Mouse (Mus musculus) bone marrow macrophage, adult 2 months (primary cell): Measurements from ENCODE around the gene Rimklb. TPM values are rescaled to one million over a fixed set of nuclear protein-coding genes. Genes with fewer than 3 reads are reported as not detected.
"Not testable (repeated sequence)": the region's sequence is repeated elsewhere in the genome, so short reads cannot be mapped to it uniquely, and the experiment has no call there.

Experiments
- H3K27ac ChIP-seq: 2 replicates; pipeline ENCODE4 v1.5.1; 2012; ENCODE audit warnings: low read depth, low read length; ENCODE audit not compliant: insufficient read depth
- H3K4me1 ChIP-seq: 2 replicates; pipeline ENCODE4 v1.6.1; 2012; ENCODE audit warnings: low read length; ENCODE audit not compliant: control insufficient read depth, insufficient read depth
- H3K4me3 ChIP-seq: 2 replicates; pipeline ENCODE4 v1.5.1; 2012; ENCODE audit warnings: mild to moderate bottlenecking, low read length, moderate library complexity; ENCODE audit not compliant: insufficient read depth
- CTCF ChIP-seq: IDR thresholded peaks from 2 replicates; pipeline ENCODE4 v1.5.1; 2012; ENCODE audit warnings: low read depth, mild to moderate bottlenecking, low read length, moderate library complexity
- POLR2A ChIP-seq: IDR thresholded peaks from 2 replicates; pipeline ENCODE4 v1.6.1; 2012; ENCODE audit warnings: mild to moderate bottlenecking, low read depth, low read length, borderline replicate concordance
- polyA plus RNA-seq: library from polyadenylated mRNA; stranded (reverse); fragments of >200 nt; gene quantifications from 2 replicates; pipeline ENCODE4 v1.2.4, GENCODE M21; 2012; ENCODE audit not compliant: missing spikeins, insufficient read depth, insufficient read length

Rimklb gene
- polyA plus RNA-seq, 1 experiment: not detected

DNA sequence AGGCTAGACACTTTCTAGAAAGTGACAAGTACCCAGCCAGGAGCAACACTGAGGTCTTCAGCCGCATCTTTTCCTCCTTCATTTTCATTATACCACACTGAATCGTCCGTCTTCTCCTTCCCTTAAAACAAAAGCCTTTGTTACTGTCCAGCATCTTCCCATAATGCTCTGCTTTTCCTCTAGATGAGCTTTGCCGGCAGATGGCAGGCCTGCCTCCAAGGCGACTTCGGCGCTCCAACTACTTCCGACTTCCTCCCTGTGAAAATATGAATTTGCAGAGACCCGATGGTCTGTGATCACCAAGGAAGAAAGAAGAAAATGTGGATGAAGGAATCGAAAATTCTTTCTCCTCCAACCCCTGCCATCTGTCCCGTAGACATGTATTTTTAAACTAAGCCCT lies 29.6 kb upstream of the Rimklb start:
- Histone ChIP-seq H3K4me1 (0 out of 2 replicates have a peak, but pooled peaks cover 3% of the 10 kb centered on the region), H3K27ac (no peak overlapping the region), H3K4me3 (no peak overlapping the region)
- TF ChIP-seq CTCF: no peak
- TF ChIP-seq POLR2A: no peak

- Histone ChIP-seq H3K4me3 (no peak overlapping the region), H3K4me1 (no peaks in the 10 kb centered on the region), H3K27ac (no peak overlapping the region)
- TF ChIP-seq CTCF: no peak
- no peak for TF ChIP-seq POLR2A
Observed at GRCm38 (mm10) chr6:122527596-122527995, 29.0 kb upstream of the Rimklb start.

GRCm38 (mm10) chr6:122523289-122523688 lies 24.7 kb upstream of the Rimklb start:
- no peak for TF ChIP-seq CTCF
- Histone ChIP-seq H3K4me3 (no peak overlapping the region), H3K27ac (no peak overlapping the region), H3K4me1 (no peaks in the 10 kb centered on the region)

DNA sequence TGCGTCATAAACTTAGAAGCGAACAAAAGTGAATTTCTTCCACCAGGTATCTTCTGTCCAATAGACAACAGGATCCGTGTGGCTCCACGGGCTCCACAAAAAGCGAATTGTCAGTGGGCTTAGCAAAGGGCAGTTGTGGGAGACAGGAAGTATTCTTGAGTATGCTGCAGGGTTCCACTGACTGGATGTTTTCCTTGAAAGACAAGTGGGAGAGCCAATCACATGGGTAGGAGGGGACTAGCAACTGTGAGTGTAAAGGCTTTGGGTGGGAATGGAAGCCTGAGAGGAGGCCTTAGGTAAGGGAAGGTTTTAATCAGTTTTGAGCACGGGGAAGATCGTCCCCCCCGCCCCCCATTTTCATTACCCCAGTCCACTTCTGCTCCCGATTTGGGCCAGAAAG lies 24.0 kb upstream of the Rimklb start:
- H3K27ac ChIP-seq: no peak overlapping the region
- H3K4me1 ChIP-seq: no peaks in the 10 kb centered on the region
- no peak overlapping the region for H3K4me3 ChIP-seq
- TF ChIP-seq POLR2A (no peak), CTCF (no peak)

- Histone ChIP-seq H3K4me1 (no peaks in the 10 kb centered on the region), H3K27ac (no peak overlapping the region), H3K4me3 (no peak overlapping the region)
- TF ChIP-seq POLR2A (no peak), CTCF (no peak)
Observed at GRCm38 (mm10) chr6:122519384-122519783, 20.8 kb upstream of the Rimklb start.

DNA sequence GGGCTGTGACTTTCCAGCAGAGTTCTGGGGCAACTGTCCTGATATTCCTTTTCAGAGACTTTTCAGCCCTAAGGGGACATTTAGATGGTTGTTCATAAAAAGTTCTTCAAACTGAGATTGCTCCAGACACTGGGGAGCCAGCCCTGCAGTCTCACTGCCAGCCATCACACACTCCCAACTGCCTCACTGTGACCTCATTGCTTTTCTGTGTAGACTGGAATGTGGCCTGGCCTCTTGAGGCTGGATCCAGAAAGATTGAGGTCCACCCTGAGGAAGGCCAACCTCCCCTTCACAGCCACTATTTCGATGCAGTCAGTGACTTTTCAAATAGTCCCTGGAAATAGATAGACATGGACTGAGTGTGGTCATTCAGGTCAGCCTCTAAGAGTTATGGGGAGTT lies 19.1 kb upstream of the Rimklb start:
- no peak for TF ChIP-seq POLR2A
- TF ChIP-seq CTCF: no peak
- Histone ChIP-seq H3K27ac (no peak overlapping the region), H3K4me3 (no peak overlapping the region), H3K4me1 (0 out of 2 replicates have a peak, but pooled peaks cover 2% of the 10 kb centered on the region)

DNA sequence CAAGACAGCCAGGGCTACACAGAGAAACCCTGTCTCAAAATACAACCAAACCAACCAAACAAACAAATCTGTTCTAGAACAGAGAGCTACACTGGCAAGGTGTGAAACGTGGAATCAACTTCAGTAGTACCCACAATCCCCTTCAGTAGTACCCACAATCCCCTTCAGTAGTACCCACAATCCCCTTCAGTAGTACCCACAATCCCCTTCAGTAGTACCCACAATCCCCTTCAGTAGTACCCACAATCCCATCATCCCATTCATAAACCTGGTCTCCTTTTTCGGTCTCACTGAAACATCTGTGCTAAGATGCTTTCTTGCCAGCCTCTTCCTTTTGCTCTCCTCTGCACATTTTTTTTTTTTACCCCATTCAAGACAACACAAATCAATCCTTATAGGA lies 17.2 kb upstream of the Rimklb start:
- not testable (repeated sequence) for H3K4me3 ChIP-seq, H3K4me1 ChIP-seq, H3K27ac ChIP-seq

GRCm38 (mm10) chr6:122514312-122514711 lies 15.8 kb upstream of the Rimklb start:
- no peak overlapping the region for H3K4me3 ChIP-seq
- no peak overlapping the region for H3K27ac ChIP-seq
- H3K4me1 ChIP-seq: 0 out of 2 replicates have a peak, but pooled peaks cover 2% of the 10 kb centered on the region
- TF ChIP-seq CTCF: no peak
- TF ChIP-seq POLR2A: no peak

DNA sequence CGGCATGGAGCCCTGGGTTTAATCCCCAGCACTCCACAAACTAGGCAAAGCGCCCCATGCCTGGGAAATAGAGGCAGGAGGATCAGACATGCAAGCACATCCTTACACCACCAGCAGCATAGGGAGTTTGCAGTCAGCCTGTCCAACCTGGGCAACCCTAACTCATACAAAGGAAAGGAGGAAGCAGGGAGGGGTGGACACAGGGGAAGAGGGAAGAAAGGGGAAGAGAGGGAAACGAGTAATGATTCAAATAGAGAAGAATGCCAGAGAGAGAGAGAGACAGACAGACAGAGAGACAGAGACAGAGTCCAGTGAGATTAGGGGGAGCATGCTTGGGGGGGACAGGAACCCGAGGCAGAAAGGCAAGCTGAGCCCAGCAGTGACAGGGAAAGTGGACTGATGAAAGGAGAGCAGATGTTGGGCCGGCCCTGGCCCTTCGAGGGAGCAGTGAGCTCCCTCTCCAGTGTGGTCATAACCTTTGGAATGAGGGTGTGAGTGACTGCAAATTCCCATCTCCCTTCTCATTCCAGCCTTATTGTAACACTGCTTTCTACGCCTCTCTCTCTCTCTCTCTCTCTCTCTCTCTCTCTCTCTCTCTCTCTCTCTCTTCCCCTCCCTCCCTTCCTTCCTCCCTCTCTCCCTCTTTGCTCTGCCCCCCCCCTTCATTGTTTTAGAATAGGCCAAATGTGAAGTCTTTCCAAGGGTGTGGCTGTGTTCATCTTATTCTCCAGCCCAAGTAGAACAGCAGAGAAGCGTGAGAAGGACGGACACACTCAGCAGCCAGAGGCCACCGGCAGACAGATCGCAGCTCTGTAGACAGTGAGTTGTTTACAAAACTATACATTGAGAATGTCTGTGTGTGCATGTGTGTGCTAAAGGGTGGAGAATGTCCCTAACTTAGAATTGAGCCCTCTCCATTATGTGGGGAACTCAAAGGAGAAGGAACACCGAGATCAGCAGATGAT lies 14.6 kb upstream of the Rimklb start:
- no peak for TF ChIP-seq CTCF
- no peak for TF ChIP-seq POLR2A
- Histone ChIP-seq H3K27ac (no peak overlapping the region), H3K4me1 (0 out of 2 replicates have a peak, but pooled peaks cover 2% of the 10 kb centered on the region), H3K4me3 (no peak overlapping the region)

GRCm38 (mm10) chr6:122508494-122508893 lies 9.9 kb upstream of the Rimklb start:
- H3K4me3 ChIP-seq: no peak overlapping the region
- H3K27ac ChIP-seq: no peak overlapping the region
- 0 out of 2 replicates have a peak, but pooled peaks cover 2% of the 10 kb centered on the region for H3K4me1 ChIP-seq
- TF ChIP-seq CTCF: no peak
- no peak for TF ChIP-seq POLR2A

DNA sequence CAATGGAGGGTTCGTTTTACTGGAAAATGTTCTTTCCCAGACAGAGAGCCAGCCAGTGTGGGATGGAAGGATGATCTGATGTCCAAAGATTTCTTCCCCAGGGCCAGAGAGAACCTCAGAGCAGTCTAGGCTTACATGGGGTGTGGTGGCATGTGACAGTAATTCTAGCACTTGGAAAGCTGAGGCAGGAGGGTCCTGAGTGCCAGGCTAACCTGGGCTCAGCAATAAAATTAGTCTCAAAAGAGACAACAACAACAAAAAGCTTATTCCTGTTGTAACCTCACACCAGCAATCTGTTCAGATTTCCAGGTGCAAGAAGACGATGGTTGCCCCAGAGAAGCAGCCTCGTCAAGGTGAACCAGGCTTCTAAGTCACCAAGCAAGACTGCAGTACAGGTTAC lies 7.0 kb upstream of the Rimklb start, which contains the start of gene Mfap5:
Gene Mfap5, plus strand, starts transcription at position 301 of the 400 bp plus-strand sequence.
- TF ChIP-seq POLR2A (no peak), CTCF (no peak)
- H3K27ac ChIP-seq: no peak within 1 kb of the TSS
- H3K4me3 ChIP-seq: no peak within 1 kb of the TSS
- no peaks in the 10 kb centered on the region for H3K4me1 ChIP-seq
